Mouse (Mus musculus): ENCODE measurements around the gene Zbtb8os. TPM values are rescaled to one million over a fixed set of nuclear protein-coding genes. Genes with fewer than 3 reads are reported as not detected.

Zbtb8os gene
- total RNA-seq, 2 experiments from 2014 or later: 24.8 to 28.9 TPM

DNA sequence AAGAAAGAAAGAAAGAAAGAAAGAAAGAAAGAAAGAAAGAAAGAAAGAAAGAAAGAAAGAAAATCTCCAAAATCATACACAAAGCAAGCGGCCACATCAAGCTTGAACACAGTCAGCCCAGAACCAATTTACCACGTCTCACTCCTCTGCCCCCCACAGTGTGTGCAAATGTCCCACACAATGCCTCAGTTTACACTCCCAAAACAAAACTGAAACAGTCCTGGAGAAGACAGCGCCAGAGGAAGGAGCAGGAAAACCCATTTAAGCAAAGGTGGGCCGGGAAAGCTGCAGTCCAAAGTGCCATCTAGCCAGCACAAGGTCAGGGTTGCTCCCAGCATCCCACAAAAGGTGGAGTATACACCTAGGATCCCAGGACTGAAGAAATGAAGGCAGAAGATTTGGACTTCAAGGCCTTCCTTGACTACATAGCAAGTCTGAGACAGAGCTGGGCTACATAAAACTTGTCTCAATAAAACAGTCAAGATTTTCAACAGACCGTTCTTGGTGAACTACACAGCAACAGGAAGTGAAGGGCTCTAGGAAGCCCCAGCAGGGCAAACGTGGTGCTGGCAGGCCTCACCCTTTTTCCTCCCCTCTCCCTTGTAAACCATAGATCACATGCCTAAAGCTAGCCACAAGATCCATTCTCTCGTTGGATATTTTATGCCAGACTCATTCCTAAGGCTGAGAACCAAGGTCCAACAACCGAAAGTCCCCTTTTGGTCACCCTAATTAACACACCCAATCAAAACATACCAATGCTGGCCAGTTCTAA, 37.9 kb downstream of the Zbtb8os start:
- intact Hi-C loops (cut with DNase I): no loop called here
- TF ChIP-seq CTCF (IDR thresholded peaks at IDR 0.05): no peak
- H3K27ac ChIP-seq: no peak overlapping the region

DNA sequence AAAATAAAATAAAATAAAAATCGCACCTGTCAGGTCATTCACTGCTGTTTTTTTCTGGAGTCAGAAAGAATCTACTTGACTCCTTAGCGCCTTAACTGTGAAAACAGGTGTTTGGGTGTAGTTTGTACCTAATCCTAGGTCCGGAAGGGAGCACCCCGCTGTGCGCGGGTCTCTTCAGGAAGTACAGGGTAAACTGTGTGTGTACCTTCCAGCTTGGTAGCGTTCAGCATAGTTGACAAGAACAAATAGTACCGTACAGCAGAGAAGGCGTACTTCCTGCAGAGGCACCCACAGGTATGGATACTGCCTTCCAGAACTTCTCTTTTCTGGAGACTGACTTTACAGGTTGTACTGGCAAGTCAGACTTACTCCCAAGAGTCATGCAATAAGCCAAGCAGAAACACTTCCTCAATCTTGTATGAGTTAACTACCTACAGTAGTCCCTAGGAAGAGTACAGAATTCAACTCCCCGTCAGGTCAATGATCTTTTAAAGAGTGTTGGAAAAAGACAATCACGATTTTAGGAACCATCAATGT, 38.8 kb downstream of the Zbtb8os start:
- Histone ChIP-seq H3K4me3 (no peak overlapping the region), H3K27ac (no peak overlapping the region)
- TF ChIP-seq CTCF (IDR thresholded peaks at IDR 0.05): no peak
- DNase-seq: no peak
- intact Hi-C loops (cut with DNase I): no loop called here

More for the DNA sequence above, 37.9 kb downstream of the Zbtb8os start:
- H3K4me3 ChIP-seq: no peak overlapping the region
- DNase-seq: no peak

DNA sequence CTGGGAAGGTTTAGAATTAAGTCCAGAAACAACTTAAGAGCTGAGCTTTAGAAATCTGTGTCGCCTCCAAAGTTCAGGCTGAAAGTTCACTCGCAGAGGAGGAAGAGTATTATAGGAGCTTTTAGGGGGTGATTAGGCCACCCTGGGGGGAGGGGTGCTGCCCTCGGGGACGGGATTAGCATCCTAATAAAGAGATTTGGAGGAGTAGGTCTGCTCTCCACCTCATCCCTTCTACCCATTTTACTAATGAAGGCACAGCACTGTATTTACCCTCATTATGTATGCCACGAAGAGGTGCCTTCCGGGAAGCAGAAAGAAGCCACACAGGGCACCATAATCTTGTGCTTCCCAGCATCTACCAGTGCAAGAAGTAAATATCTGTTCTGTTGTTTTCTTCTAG, 39.5 kb downstream of the Zbtb8os start:
- intact Hi-C loops (cut with DNase I): no loop called here
- H3K4me3 ChIP-seq: no peak overlapping the region
- DNase-seq: no peak
- H3K27ac ChIP-seq: no peak overlapping the region
- no peak for TF ChIP-seq CTCF (IDR thresholded peaks at IDR 0.05)

DNA sequence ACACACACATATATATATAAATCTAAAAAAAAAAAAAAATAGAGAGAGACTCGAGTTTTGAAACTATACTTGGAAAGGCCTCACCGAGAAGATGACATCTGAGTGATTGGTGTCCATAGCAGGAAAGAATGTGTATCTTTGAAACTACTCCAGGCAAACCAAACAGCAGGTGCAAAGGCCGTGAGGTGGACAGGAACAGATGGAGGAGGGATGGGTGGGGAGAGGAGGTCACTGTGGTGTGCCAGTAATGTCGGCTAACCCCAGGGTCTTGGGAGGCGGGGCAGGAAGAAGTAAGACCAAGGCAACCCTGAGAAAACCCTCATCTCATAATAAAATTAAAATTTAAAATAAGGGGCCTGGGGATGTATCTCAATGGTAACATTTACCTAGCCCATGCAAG, 40.3 kb downstream of the Zbtb8os start:
- no peak overlapping the region for H3K27ac ChIP-seq
- no peak for TF ChIP-seq CTCF (IDR thresholded peaks at IDR 0.05)
- DNase-seq: no peak
- H3K4me3 ChIP-seq: no peak overlapping the region
- intact Hi-C loops (cut with DNase I): no loop called here

DNA sequence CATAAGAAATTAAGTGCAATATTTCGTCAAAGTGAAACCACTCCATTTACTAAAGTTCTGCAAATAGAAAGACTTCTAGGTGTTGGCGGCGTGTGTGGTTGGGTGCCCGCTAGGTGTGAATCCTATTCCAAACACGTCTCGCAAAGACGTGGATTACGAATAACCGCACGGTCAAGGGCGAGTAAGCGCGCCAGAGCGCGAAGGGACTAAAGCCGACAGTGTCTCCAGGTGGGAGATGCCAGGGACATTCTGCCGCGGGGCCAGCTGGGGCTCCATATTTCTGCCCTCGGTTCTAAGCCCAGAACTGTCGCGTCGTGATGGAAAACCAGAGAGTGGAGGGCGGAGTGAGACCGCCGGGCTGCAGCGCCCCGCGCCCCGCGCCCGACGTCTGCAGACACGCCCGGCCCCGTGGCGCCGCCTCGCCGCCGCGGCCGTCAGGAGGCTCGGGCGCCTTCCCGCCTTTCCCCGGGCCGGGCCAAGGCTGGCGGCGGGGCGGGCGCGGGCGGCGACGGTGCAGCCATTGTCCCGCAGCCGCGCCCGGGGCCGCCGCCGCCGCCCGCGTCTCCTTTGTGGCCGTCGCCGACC, 41.6 kb downstream of the Zbtb8os start:
- no peak for TF ChIP-seq CTCF (IDR thresholded peaks at IDR 0.05)
- DNase-seq: peak; percentile 73
- H3K4me3 ChIP-seq: peak overlapping the region; percentile 90
- peak overlapping the region; percentile 83 for H3K27ac ChIP-seq
- intact Hi-C loops (cut with DNase I): no loop called here

DNA sequence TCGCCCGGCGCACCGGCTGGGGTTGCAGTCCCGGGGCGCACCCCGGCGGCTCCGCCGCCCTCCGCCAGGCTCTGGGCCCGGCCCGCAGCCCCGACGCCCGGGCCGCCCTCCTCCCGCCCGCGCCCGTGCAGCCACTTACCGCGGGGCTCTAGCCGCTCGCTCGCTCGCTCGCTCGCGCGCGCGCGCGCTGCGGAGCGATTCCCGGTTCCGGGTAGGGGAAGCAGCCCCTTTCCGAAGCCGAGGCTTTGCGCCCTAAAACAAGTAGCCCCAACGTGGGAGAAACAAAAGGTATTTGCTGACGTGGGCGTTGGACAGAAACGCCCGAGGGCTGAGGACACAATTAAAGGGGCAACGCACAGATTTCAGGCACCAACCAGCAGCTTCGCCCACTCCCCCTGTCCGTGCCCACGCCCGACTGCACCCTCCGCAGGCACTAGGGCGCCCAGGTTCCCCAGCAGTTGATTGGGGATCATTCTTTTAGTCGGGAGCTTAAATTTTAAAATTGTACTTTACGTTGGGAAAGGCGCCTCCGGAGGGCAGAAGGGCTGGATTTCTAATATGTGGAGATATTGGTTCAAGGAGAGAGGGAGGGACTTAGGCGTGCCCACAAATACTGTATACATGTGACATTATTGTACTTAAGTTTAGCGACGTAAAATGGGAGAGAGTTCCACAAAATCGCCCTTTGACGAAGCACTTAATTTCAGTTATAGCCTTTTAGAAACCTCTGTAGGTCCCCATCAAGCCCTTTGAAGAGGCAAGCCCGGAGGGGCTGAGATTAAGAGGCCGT, 42.3 kb downstream of the Zbtb8os start, which contains the start of gene Zbtb8a:
Zbtb8a (minus strand) TSS at position 516 of the 790 bp plus-strand sequence.
- TF ChIP-seq CTCF (IDR thresholded peaks at IDR 0.05): peak; percentile 7; the same call in 1 of the 2 replicates
- intact Hi-C loops (cut with DNase I): no loop called here
- Histone ChIP-seq H3K27ac (peak within 1 kb of the TSS; percentile 83), H3K4me3 (peak within 1 kb of the TSS; percentile 90)
- peak; percentile 55 for DNase-seq

DNA sequence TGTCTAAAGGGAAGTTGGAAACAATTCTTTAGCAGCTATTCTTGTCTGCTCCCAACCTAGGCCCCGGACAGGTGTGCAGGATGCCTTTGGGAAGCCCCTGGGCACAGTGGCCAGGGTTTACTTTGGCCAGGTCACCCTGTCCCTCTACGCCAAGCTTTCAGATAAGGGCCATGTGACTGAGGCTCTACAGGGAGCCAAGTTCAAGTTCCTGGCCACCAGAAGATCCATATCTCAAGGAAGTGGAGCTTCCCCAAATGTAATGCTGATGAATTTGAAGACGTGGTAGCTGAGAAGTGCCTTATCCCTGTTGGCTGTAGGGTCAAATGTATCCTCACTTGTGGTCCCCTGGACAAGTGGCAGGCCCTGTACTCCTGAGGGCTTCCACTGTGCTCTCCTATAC, 44.3 kb downstream of the Zbtb8os start:
- no peak for DNase-seq
- TF ChIP-seq CTCF (IDR thresholded peaks at IDR 0.05): no peak
- intact Hi-C loops (cut with DNase I): no loop called here
- Histone ChIP-seq H3K4me3 (no peak overlapping the region), H3K27ac (no peak overlapping the region)

DNA sequence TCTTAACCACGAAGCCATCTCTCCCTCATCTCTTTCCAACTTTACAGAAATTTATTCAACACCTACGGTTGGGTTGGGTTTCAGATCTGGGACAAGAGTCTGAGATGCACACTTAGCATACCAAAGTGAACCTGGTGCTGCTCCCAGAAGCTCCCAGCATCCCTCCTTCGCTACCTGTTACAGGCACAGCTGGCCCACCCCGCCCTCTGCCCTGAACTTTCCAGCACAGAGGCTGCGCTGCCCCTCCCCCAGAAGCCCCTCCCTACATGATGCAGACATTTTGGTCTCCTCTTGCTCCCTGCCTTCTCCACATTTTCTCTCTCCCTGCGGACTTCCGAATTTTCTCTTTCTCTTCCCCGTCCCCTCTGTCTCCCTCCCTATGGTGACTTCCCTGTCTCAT, 45.7 kb downstream of the Zbtb8os start:
- TF ChIP-seq CTCF (IDR thresholded peaks at IDR 0.05): no peak
- intact Hi-C loops (cut with DNase I): no loop called here

DNA sequence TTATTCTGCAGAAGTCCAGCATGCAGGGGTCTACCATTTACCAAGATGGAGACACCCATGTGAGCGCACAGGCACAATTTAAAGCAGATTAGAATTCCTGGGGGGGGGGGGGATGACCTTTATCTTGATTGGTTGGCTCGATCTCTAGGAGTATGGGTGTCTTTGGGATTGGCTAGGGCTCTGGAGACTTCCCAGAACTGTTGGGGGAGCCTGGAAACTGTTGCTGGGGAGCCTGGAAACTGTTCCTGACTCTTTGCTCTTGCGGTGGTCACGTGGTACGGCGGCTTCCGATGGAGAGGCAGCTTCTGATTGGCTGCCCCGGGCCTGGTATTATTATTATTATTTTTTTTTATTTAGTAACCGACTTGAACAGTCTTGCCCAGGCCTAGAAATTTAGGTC, 46.5 kb downstream of the Zbtb8os start:
- DNase-seq: no peak
- no peak for TF ChIP-seq CTCF (IDR thresholded peaks at IDR 0.05)
- intact Hi-C loops (cut with DNase I): no loop called here
- H3K27ac ChIP-seq: peak overlapping the region; percentile 43; the same call in 1 of the 2 replicates
- no peak overlapping the region for H3K4me3 ChIP-seq

More for the DNA sequence above, 45.7 kb downstream of the Zbtb8os start:
- no peak overlapping the region for H3K27ac ChIP-seq
- H3K4me3 ChIP-seq: no peak overlapping the region
- DNase-seq: no peak

DNA sequence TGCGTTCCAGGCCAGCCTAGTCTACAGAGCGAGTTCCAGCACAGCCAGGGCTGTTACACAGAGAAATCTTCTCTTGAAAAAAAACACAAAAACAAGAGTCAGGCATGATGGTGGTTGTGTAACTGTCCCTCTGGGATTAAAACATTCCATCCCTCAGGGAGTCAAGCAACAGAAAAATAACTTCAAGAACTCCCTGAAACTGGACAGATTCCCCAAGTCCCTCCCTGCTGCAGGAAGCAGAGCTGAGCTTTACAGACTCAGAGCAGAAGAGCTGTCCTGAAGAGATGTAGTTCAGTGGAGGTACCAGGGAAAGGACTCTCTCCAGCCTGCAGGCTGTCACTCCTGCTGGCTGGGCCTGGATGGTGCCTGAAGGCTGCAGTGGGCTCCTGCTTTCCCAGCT, 47.0 kb downstream of the Zbtb8os start:
- peak; percentile 20 for DNase-seq
- Histone ChIP-seq H3K4me3 (peak overlapping the region; percentile 55), H3K27ac (peak overlapping the region; percentile 43)
- intact Hi-C loops (cut with DNase I): no loop called here
- TF ChIP-seq CTCF (IDR thresholded peaks at IDR 0.05): no peak

DNA sequence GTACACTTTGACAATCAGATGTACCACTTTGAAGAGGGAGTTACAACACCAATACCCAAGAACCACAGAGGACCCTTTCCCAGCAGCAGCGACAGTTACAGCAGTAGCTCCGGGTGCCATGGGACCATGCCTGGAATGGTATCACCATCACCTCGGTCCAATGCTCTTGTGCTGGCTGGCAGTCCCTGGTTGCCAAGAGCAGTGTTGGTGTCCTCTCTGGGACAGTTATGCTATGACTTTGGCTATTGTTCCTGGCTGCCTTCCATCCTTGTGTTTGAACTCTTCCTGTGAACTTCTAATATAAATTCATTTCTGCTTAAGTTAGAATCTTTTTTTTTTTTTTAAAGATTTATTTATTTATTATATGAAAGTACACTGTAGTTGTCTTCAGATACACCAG, 48.1 kb downstream of the Zbtb8os start:
- intact Hi-C loops (cut with DNase I): no loop called here
- DNase-seq: no peak
- 0 out of 2 replicates have a peak overlapping the region, but pooled peaks have one; percentile 12 for H3K27ac ChIP-seq
- peak overlapping the region; percentile 55 for H3K4me3 ChIP-seq
- no peak for TF ChIP-seq CTCF (IDR thresholded peaks at IDR 0.05)

DNA sequence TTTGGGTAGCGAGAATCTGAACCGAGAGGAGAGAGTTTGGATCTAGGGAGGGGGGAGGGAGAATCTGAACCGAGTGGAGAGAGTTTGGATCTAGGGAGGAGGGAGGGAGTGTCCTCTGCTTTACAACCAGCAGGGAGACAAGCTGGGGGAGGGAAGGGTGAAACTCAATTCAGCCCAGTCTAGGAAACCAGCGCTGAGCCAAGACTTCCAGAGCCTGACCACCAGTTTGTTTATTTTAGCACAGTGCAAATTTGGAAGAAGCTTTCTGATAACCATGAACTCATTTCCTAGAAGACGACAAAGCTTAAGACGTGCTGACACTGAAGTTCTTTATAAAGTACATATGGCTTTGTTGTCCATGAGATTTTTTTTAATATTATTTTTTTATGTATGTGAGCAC, 48.9 kb downstream of the Zbtb8os start:
- TF ChIP-seq CTCF (IDR thresholded peaks at IDR 0.05): no peak
- DNase-seq: peak; percentile 46
- intact Hi-C loops (cut with DNase I): no loop called here
- Histone ChIP-seq H3K27ac (no peak overlapping the region), H3K4me3 (peak overlapping the region; percentile 11; the same call in 1 of the 2 replicates)
